Mouse (Mus musculus) ES-Bruce4 (cell line): Measurements from ENCODE around the gene Tiam1.

Experiments
- CTCF ChIP-seq: IDR thresholded peaks from one replicate; pipeline ENCODE4 v1.8.1; 2011; ENCODE audit warnings: low read depth, low read length
- POLR2A ChIP-seq: IDR thresholded peaks from one replicate; pipeline ENCODE4 v1.8.1; 2011; ENCODE audit warnings: low read length; ENCODE audit not compliant: insufficient read depth

GRCm38 (mm10) chr16:89907651-89908050, 235.9 kb downstream of the Tiam1 start:
- TF ChIP-seq CTCF (no peak), POLR2A (no peak)
